Mouse (Mus musculus) ovary, postnatal 10 days (tissue): Measurements from ENCODE around the gene Mib2.
"Not testable (repeated sequence)": the region's sequence is repeated elsewhere in the genome, so short reads cannot be mapped to it uniquely, and the experiment has no call there.

Experiments
- DNase-seq: peaks from one replicate; pipeline ENCODE4 v3.0.0; 2022; ENCODE audit warnings: low spot score

The Mib2 gene

GRCm38 (mm10) chr4:155670236-155670635 lies 1.2 kb upstream of the Mib2 start:
- DNase-seq = not testable (repeated sequence)

GRCm38 (mm10) chr4:155669598-155670075 lies 639 bp upstream of the Mib2 start:
- no peak for DNase-seq

- no peak for DNase-seq
These were observed 2.1 kb downstream of the Mib2 start for GRCm38 (mm10) chr4:155666903-155667302.

- no peak for DNase-seq
These were observed 8.4 kb downstream of the Mib2 start for GRCm38 (mm10) chr4:155660641-155661040.

- no peak for DNase-seq
These were observed 10.0 kb downstream of the Mib2 start for GRCm38 (mm10) chr4:155658961-155659360.

GRCm38 (mm10) chr4:155656214-155656751 lies 12.7 kb downstream of the Mib2 start:
- DNase-seq = no peak

- DNase-seq = peak; percentile 46
These were observed 14.3 kb downstream of the Mib2 start for GRCm38 (mm10) chr4:155654456-155655298.

- DNase-seq = no peak
These were observed 14.9 kb downstream of the Mib2 start for GRCm38 (mm10) chr4:155654183-155654455.

- no peak for DNase-seq
These were observed 15.4 kb downstream of the Mib2 start for GRCm38 (mm10) chr4:155653451-155654182.

GRCm38 (mm10) chr4:155653086-155653450 lies 15.9 kb downstream of the Mib2 start, which contains the start of gene Mmp23:
TSS of gene Mmp23 (minus strand) at chr4:155653384.
- DNase-seq = peak; percentile 58

GRCm38 (mm10) chr4:155652283-155653085 lies 16.5 kb downstream of the Mib2 start:
- DNase-seq = no peak

GRCm38 (mm10) chr4:155651553-155652269 lies 17.3 kb downstream of the Mib2 start:
- no peak for DNase-seq

- DNase-seq = no peak
These were observed 19.6 kb downstream of the Mib2 start for GRCm38 (mm10) chr4:155649355-155649754.

- DNase-seq = no peak
These were observed 23.3 kb downstream of the Mib2 start for GRCm38 (mm10) chr4:155645721-155646120.

GRCm38 (mm10) chr4:155645308-155645707 lies 23.7 kb downstream of the Mib2 start, which contains the start of gene Gm10563:
TSS of gene Gm10563 (minus strand) at chr4:155645408.
- not testable (repeated sequence) for DNase-seq

GRCm38 (mm10) chr4:155643531-155643930 lies 25.5 kb downstream of the Mib2 start:
- no peak for DNase-seq

- DNase-seq = no peak
These were observed 33.1 kb downstream of the Mib2 start for GRCm38 (mm10) chr4:155635766-155636499.

- no peak for DNase-seq
These were observed 38.7 kb downstream of the Mib2 start for GRCm38 (mm10) chr4:155630267-155630666.

GRCm38 (mm10) chr4:155624338-155625291 lies 44.4 kb downstream of the Mib2 start, which contains the start of gene Cdk11b:
TSS of gene Cdk11b (plus strand) at chr4:155624854.
- DNase-seq = peak; percentile 87
